Mouse (Mus musculus) testis, adult 2 months (tissue): ENCODE results near the gene Otoa. TPM values are rescaled to one million over a fixed set of nuclear protein-coding genes. Genes with fewer than 3 reads are reported as not detected.

Experiments
- H3K27ac ChIP-seq: fragments of 200-500 bp; 2 replicates; pipeline ENCODE4 v1.5.1; 2012; ENCODE audit warnings: low read depth, low read length; ENCODE audit not compliant: control insufficient read depth, insufficient read depth
- H3K27me3 ChIP-seq: fragments of 200-500 bp; 2 replicates; pipeline ENCODE4 v1.6.1; 2012; ENCODE audit warnings: mild to moderate bottlenecking, low read length, moderate library complexity; ENCODE audit not compliant: control insufficient read depth, insufficient read depth
- H3K36me3 ChIP-seq: fragments of 200-500 bp; 2 replicates; pipeline ENCODE4 v1.6.1; 2012; ENCODE audit warnings: mild to moderate bottlenecking, low read length; ENCODE audit not compliant: control insufficient read depth, insufficient read depth
- H3K4me1 ChIP-seq: fragments of 200-500 bp; 2 replicates; pipeline ENCODE4 v1.6.1; 2012; ENCODE audit warnings: low read length; ENCODE audit not compliant: control insufficient read depth, insufficient read depth
- H3K4me3 ChIP-seq: fragments of 200-500 bp; 2 replicates; pipeline ENCODE4 v1.5.1; 2012; ENCODE audit warnings: low read depth, mild to moderate bottlenecking, low read length, moderate library complexity, mixed read lengths; ENCODE audit not compliant: control insufficient read depth
- CTCF ChIP-seq: fragments of 200-500 bp; IDR thresholded peaks from 2 replicates; pipeline ENCODE4 v1.5.1; 2012; ENCODE audit warnings: low read depth, mild to moderate bottlenecking, inconsistent platforms, low read length, moderate library complexity; ENCODE audit not compliant: control insufficient read depth, insufficient read depth, insufficient replicate concordance
- POLR2A ChIP-seq: fragments of 200-500 bp; IDR thresholded peaks from 2 replicates; pipeline ENCODE4 v1.6.1; 2012; ENCODE audit warnings: low read depth, mild to moderate bottlenecking, inconsistent platforms, low read length, moderate library complexity; ENCODE audit not compliant: control insufficient read depth
- polyA plus RNA-seq: library from polyadenylated mRNA; depleted of rRNA; stranded (reverse); fragments of >200 nt; gene quantifications from 2 replicates; pipeline ENCODE4 v1.2.3, GENCODE M21; 2012

Gene Otoa
- polyA plus RNA-seq, 1 experiment, result 0.23 TPM

- peaks cover 13% of the 10 kb centered on the region for H3K4me1 ChIP-seq
- no peak overlapping the region for H3K27ac ChIP-seq
- no peaks in the 10 kb centered on the region for H3K36me3 ChIP-seq
- no peaks in the 10 kb centered on the region for H3K27me3 ChIP-seq
- TF ChIP-seq POLR2A, result no peak
- H3K4me3 ChIP-seq, result no peak overlapping the region
Observed at GRCm38 (mm10) chr7:121084840-121085453, 3.5 kb downstream of the Otoa start.

- H3K4me1 ChIP-seq, result peaks cover 13% of the 10 kb centered on the region
- no peak overlapping the region for H3K27ac ChIP-seq
Observed at GRCm38 (mm10) chr7:121085500-121085899, 4.0 kb downstream of the Otoa start.

GRCm38 (mm10) chr7:121088745-121089144, 7.3 kb downstream of the Otoa start:
- no peaks in the 10 kb centered on the region for H3K36me3 ChIP-seq
- H3K27ac ChIP-seq, result no peak overlapping the region
- H3K4me3 ChIP-seq, result no peak overlapping the region
- H3K27me3 ChIP-seq, result no peaks in the 10 kb centered on the region
- TF ChIP-seq POLR2A, result no peak
- TF ChIP-seq CTCF, result peak; percentile 23; the same call in 1 of the 2 replicates
- H3K4me1 ChIP-seq, result peaks cover 13% of the 10 kb centered on the region

More at GRCm38 (mm10) chr7:121085500-121085899, 4.0 kb downstream of the Otoa start:
- H3K27me3 ChIP-seq, result no peaks in the 10 kb centered on the region
- no peaks in the 10 kb centered on the region for H3K36me3 ChIP-seq
- no peak for TF ChIP-seq CTCF
- no peak for TF ChIP-seq POLR2A
- H3K4me3 ChIP-seq, result no peak overlapping the region

GRCm38 (mm10) chr7:121090748-121091147, 9.3 kb downstream of the Otoa start:
- Histone ChIP-seq H3K4me1 (peaks cover 13% of the 10 kb centered on the region), H3K36me3 (no peaks in the 10 kb centered on the region), H3K27ac (no peak overlapping the region), H3K27me3 (no peaks in the 10 kb centered on the region), H3K4me3 (no peak overlapping the region)
- TF ChIP-seq CTCF, result no peak
- no peak for TF ChIP-seq POLR2A

DNA sequence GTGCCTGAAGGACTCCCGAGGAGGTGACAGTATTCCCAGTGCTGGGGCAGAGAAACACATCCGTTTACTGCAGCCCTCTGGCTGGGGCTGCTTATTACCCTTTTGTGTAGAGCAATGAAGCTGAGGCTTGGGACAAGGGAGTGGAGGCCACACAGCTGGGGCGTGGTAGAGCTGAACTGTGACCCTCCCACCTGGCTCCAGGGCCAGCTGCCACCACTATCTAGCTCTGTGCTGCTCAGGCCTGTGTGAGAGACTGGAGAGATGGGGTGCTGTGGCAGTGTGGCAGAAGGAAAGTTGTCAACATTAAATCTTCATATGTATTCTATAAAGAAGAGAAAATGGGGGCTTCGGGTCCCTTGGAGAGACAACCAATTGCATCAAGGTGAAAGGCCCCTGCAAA, 11.6 kb downstream of the Otoa start:
- Histone ChIP-seq H3K36me3 (no peaks in the 10 kb centered on the region), H3K27me3 (no peaks in the 10 kb centered on the region)
- TF ChIP-seq CTCF (no peak), POLR2A (no peak)

GRCm38 (mm10) chr7:121098614-121099389, 17.4 kb downstream of the Otoa start:
- H3K27me3 ChIP-seq, result no peaks in the 10 kb centered on the region
- H3K4me3 ChIP-seq, result no peak overlapping the region
- no peaks in the 10 kb centered on the region for H3K4me1 ChIP-seq
- no peaks in the 10 kb centered on the region for H3K36me3 ChIP-seq
- TF ChIP-seq CTCF (no peak), POLR2A (no peak)
- H3K27ac ChIP-seq, result no peak overlapping the region

More for the DNA sequence above, 11.6 kb downstream of the Otoa start:
- peaks cover 13% of the 10 kb centered on the region for H3K4me1 ChIP-seq
- no peak overlapping the region for H3K4me3 ChIP-seq
- H3K27ac ChIP-seq, result no peak overlapping the region

GRCm38 (mm10) chr7:121107851-121108250, 26.4 kb downstream of the Otoa start:
- H3K27me3 ChIP-seq, result no peaks in the 10 kb centered on the region
- H3K27ac ChIP-seq, result no peak overlapping the region
- no peaks in the 10 kb centered on the region for H3K4me1 ChIP-seq
- no peaks in the 10 kb centered on the region for H3K36me3 ChIP-seq
- no peak overlapping the region for H3K4me3 ChIP-seq
- TF ChIP-seq CTCF (no peak), POLR2A (no peak)
